Mouse (Mus musculus) cerebellum, adult 11 months (tissue): ENCODE data around the gene Wwox.

Experiments
- DNase-seq: peaks from one replicate; pipeline ENCODE4 v3.0.0; 2022

The Wwox gene

DNA sequence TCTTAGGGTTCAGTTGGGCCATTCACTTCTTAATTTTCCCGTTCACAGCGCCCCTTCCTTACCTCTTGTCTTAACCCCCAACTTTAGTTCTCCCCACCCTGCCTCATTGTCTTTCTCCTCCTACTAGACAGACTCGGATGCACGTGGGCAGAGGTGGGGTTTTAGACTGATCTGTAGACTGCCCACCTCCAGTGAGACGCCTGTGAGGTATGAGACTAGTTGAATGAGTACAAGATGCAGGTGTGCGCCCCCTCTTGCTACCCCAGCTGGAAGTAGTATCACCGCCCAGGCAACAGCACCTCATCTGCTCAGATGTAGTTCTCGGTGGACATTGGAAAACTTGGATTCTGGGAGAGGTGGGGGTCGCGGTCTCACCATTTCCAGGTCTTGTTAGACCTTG lies 437.8 kb downstream of the Wwox start:
- no peak for DNase-seq

DNA sequence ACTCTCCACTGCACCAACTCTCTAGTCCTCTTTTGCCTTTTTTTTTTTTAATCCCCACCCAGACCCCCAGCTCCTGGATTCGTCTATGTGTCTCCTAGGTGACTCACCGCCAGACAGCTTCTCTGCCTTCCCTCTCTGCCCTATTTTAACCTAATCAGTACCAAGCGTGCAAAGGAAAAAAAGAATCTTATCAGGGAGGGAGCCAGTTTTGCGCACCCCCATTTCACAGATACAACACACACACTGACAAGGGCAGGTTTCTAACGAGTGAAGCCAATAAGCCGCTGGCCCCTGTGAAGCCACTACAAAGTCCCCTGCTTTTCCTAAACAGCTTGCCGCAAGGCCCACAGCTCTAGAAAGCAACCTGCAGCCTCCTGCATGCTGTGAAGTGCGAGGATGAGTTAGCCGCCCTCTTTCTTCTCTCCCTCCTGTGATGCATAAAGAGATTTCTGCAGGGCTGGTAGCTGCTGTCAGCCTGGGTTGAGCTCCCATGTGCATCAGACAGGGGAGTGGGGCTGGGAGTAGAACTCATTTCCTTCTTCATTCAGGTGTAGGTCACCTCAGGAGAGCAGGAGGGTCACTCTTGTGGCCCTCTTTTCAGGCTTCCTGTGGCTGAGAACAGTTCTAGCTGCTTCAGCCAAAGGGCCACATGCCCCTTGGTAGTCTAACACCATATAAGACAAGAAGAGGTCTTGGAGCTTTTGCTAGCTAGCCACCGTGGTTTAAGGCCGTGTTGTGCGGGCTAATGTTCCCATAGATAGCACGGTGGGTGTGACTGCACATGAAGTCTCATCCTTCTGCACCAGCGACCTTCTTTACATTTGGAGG lies 439.2 kb downstream of the Wwox start:
- no peak for DNase-seq

- no peak for DNase-seq
Observed at GRCm38 (mm10) chr8:114879277-114879568, 439.8 kb downstream of the Wwox start.

DNA sequence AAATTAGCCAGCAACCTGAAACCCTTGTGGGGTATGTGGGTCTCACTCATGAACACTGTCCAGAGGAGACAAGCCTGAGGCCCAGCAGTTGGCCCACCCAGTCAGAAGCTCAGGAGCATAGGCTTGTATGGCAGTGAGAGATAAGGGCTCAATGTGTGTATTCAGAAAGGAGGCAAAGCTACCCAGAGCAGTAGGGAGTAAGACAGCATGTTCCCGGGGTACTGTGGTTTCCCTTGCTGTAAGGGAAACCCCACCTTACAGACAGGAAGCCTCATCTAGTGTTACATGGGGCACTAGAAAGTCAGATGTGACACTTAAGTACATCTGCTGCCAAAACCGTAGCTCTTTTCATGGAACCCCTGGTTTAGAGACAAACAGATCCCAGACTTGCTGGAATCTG lies 440.2 kb downstream of the Wwox start:
- no peak for DNase-seq

DNA sequence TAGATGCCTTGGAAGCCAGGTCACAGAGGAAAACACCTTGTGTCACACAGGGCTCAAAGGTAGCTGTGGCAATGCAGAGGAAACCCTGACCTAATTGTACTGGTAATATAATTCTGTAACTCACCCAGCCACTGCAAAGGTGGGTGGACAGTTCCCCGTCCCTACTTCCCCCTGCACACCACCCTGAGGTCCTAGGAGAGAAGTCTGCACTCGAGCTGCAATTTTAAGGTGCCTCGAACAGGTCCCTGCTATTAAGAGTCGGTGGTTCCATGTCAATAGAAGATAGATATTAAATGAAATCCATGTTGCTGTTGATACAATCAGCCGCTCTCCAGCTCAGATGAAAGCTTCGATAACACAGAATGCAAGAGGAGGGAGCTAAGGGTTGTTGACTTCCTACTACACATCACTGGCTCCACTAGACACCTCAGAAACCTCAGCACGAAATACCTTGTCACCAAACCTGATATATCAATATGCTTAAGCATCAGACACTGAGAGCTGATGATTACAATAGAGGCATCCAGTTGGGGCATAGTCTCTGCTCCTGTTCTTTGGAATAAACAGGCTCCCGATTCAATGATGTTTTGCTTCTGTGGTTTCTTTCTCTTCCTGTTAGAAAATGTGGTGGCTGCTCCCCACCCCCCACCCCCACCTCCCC lies 441.1 kb downstream of the Wwox start:
- DNase-seq, result no peak

GRCm38 (mm10) chr8:114881891-114882401 lies 442.5 kb downstream of the Wwox start:
- DNase-seq, result peak; percentile 56

- DNase-seq, result no peak
Observed at GRCm38 (mm10) chr8:114882504-114882903, 443.0 kb downstream of the Wwox start.

GRCm38 (mm10) chr8:114882936-114883606 lies 443.6 kb downstream of the Wwox start:
- DNase-seq, result no peak

- no peak for DNase-seq
Observed at GRCm38 (mm10) chr8:114883967-114884366, 444.5 kb downstream of the Wwox start.

GRCm38 (mm10) chr8:114885026-114885592 lies 445.7 kb downstream of the Wwox start:
- no peak for DNase-seq

- no peak for DNase-seq
Observed at GRCm38 (mm10) chr8:114888388-114888787, 448.9 kb downstream of the Wwox start.

DNA sequence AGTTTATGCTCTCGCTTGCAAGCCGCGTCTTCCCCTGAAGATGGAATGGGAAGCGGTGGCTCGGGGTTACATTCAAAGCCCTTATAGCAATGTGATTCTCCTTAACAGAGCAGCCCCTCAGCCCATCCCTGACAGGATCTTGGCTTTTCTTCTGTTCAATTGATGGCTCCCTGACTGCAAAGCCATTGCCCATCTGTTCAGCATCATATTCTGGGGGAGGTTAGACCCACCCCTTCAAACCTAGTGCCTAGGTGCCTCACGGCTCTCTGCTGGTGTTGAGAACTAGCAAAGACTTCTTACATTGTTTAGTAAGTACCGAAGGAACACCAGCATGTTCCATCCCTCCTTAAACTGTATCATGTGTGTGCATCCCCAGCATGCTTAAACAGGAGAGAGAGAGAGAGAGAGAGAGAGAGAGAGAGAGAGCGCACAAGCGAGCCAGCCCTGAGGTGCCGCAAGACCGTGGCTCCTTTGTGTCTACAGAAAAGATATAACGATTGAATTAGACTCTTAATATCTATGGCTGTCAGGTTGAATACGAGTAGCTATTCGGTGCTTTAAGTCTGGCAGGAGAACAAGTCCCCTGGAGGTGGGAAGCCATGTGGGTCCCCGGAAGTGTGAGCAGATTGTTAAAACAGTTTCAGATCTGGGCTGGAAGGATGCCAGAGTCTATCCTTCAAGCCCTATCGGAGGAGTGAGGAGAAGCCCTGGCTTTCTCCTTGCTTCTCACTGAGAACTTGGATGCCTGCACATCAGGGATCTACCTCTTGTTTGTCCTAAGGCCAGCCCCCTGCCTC lies 450.3 kb downstream of the Wwox start:
- peak; percentile 27 for DNase-seq

- DNase-seq, result no peak
Observed at GRCm38 (mm10) chr8:114890478-114890877, 451.0 kb downstream of the Wwox start.

- no peak for DNase-seq
Observed at GRCm38 (mm10) chr8:114891252-114891651, 451.8 kb downstream of the Wwox start.

GRCm38 (mm10) chr8:114897432-114897831 lies 458.0 kb downstream of the Wwox start:
- no peak for DNase-seq

GRCm38 (mm10) chr8:114899157-114899556 lies 459.7 kb downstream of the Wwox start:
- no peak for DNase-seq

DNA sequence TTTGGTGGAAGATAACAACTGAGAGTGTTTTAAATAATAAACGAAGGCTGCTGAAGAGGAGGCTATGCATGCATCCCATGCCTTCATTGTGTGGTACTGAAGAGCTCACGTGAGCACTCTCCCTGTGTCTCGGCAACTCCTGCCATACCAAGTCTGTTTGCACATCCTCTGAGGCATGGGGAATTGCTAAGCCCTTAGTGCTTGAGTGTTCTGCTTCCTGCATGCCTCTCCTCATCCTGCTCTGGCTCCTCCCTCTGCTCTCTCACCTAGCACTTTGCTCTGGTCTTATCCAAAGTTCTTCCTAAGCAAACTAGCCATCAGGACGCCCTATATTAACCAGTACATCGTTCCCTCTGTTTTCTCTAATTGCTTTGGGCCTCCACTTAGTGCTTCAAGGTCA lies 463.1 kb downstream of the Wwox start:
- DNase-seq, result no peak

- DNase-seq, result no peak
Observed at GRCm38 (mm10) chr8:114908086-114908485, 468.6 kb downstream of the Wwox start.

DNA sequence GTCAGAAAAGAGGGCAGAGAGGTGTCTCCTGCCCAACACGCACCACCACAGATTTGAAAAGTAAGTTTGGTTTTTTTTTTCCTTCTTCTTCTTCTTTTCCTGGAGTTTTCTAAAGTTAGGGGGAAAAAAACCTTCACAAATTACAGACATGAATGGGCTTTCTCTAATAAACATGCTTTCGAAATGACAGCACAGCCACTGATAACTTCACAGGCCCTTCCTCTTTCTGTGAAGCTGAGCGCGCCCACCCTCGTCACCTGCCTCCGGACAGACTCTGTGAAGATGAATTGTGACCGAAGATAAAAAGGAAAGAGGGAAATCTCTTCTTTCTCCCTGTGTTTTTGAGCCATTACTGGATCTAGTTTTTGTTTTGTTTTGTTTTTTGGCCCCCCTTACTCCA lies 469.1 kb downstream of the Wwox start:
- DNase-seq, result no peak

- DNase-seq, result no peak
Observed at GRCm38 (mm10) chr8:114909146-114909545, 469.7 kb downstream of the Wwox start.

DNA sequence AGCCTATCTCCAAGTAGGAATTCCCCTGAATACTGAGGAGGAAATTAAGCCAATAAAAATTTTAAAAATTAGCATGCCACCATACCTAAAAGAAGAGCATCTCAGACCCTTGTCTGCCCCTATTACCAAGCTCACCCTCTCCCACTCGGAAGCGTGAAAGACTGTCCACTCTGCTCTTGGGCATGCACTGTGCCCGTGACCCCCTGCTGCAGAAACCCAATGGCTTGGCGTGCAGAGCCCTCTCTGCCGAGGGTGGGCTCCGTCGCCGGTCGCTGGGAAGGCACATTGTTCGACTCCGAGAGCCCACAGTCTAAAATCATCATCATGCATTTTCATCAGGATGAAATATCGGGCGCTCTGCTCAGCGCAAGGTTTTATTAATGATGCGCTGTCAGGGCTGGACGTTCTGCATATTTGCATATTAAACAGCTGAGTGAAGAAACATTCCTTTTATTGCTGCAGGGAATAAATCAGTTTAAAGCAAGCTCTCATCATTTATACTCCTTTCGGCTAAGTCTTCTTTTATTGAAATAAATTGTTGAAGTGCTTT lies 471.7 kb downstream of the Wwox start:
- DNase-seq, result no peak

GRCm38 (mm10) chr8:114923629-114924028 lies 484.2 kb downstream of the Wwox start:
- DNase-seq, result no peak
